Mouse (Mus musculus) cortical plate, adult 2 months (tissue): ENCODE data around the gene Fgfr2. TPM values are rescaled to one million over a fixed set of nuclear protein-coding genes. Genes with fewer than 3 reads are reported as not detected.

ENCODE experiments used
- H3K27ac ChIP-seq: fragments of 200-500 bp; 2 replicates; pipeline ENCODE4 v1.5.1; 2012; ENCODE audit warnings: low read length, control low read depth, inconsistent platforms; ENCODE audit not compliant: insufficient read depth
- H3K4me1 ChIP-seq: fragments of 200-500 bp; 2 replicates; pipeline ENCODE4 v1.6.1; 2011; ENCODE audit warnings: low read length; ENCODE audit not compliant: control insufficient read depth, insufficient read depth
- H3K4me3 ChIP-seq: fragments of 200-500 bp; 2 replicates; pipeline ENCODE4 v1.5.1; 2011; ENCODE audit warnings: mild to moderate bottlenecking, low read length, control low read depth; ENCODE audit not compliant: insufficient read depth
- CTCF ChIP-seq: fragments of 200-500 bp; IDR thresholded peaks from 2 replicates; pipeline ENCODE4 v1.5.1; 2011; ENCODE audit warnings: mild to moderate bottlenecking, control low read depth, low read length; ENCODE audit not compliant: insufficient read depth; ENCODE audit errors: extremely low read depth
- POLR2A ChIP-seq: fragments of 200-500 bp; IDR thresholded peaks from 2 replicates; pipeline ENCODE4 v1.6.1; 2011; ENCODE audit warnings: mild to moderate bottlenecking, low read length, control low read depth; ENCODE audit not compliant: insufficient read depth; ENCODE audit errors: extremely low read depth
- polyA plus RNA-seq: library from polyadenylated mRNA; depleted of rRNA; stranded (reverse); fragments of >200 nt; gene quantifications from 2 replicates; pipeline ENCODE4 v1.2.3, GENCODE M21; 2012

Fgfr2 gene
- polyA plus RNA-seq, 1 experiment: 50.4 TPM

DNA sequence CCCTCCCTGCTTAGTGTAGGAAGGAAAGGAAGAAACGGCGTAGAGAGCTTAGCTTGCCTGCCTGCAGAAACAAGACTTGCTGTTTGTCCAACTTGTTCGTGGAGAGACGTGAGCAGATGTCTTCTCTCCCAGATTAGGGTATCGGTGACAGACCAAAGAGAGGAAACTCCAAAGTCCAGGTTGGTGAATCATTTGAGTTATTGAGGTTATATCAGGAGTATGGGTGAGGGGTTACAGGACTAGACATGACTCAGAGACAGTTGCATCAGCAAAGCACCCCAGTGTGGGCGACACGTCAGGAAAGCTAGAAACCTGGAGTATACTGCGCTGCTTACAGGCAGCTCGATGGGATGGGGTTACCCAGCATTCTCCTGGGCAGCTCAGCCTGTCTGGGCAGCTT, 2457.8 kb downstream of the Fgfr2 start:
- TF ChIP-seq POLR2A: no peak
- TF ChIP-seq CTCF: no peak
- H3K4me3 ChIP-seq: no peak overlapping the region
- no peaks in the 10 kb centered on the region for H3K4me1 ChIP-seq
- H3K27ac ChIP-seq: no peak overlapping the region

GRCm38 (mm10) chr7:130664629-130665028, 2458.5 kb downstream of the Fgfr2 start:
- no peaks in the 10 kb centered on the region for H3K4me1 ChIP-seq
- H3K27ac ChIP-seq: no peak overlapping the region
- TF ChIP-seq CTCF (no peak), POLR2A (no peak)
- no peak overlapping the region for H3K4me3 ChIP-seq

GRCm38 (mm10) chr7:130664037-130664436, 2459.1 kb downstream of the Fgfr2 start:
- no peak overlapping the region for H3K4me3 ChIP-seq
- no peak for TF ChIP-seq POLR2A
- no peaks in the 10 kb centered on the region for H3K4me1 ChIP-seq
- no peak overlapping the region for H3K27ac ChIP-seq

DNA sequence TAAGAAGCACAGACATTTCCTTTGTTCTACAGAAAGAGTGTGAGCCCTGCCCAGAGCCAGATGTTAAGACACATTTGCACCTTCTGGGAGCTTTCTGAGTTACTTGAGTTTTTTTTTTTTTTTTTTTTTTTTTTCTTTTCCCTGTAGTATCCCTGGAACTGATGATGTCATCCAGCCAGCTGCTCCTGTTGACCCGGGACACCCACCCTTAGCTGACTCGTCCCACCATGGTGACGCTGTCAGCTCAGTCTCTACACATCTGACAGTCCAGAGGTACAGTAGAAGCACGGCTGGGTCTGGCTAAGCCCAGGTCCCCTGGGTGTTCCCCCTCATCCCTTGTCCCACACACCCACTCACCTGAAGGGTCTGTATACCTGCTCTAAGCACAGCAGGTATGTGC, 2460.3 kb downstream of the Fgfr2 start:
- no peak for TF ChIP-seq POLR2A
- no peak for TF ChIP-seq CTCF
- Histone ChIP-seq H3K4me3 (no peak overlapping the region), H3K27ac (no peak overlapping the region), H3K4me1 (no peaks in the 10 kb centered on the region)

GRCm38 (mm10) chr7:130662250-130662649, 2460.9 kb downstream of the Fgfr2 start:
- no peak overlapping the region for H3K4me3 ChIP-seq
- no peak overlapping the region for H3K27ac ChIP-seq
- TF ChIP-seq CTCF: no peak
- no peak for TF ChIP-seq POLR2A
- no peaks in the 10 kb centered on the region for H3K4me1 ChIP-seq

GRCm38 (mm10) chr7:130659129-130659528, 2464.0 kb downstream of the Fgfr2 start:
- Histone ChIP-seq H3K4me3 (no peak overlapping the region), H3K4me1 (no peaks in the 10 kb centered on the region; the same call in 1 of the 2 replicates)
- TF ChIP-seq CTCF (no peak), POLR2A (no peak)

GRCm38 (mm10) chr7:130657751-130658150, 2465.4 kb downstream of the Fgfr2 start:
- no peaks in the 10 kb centered on the region; the same call in 1 of the 2 replicates for H3K4me1 ChIP-seq
- no peak overlapping the region for H3K4me3 ChIP-seq
- TF ChIP-seq CTCF: no peak
- no peak for TF ChIP-seq POLR2A
- H3K27ac ChIP-seq: no peak overlapping the region

More at GRCm38 (mm10) chr7:130659129-130659528, 2464.0 kb downstream of the Fgfr2 start:
- no peak overlapping the region for H3K27ac ChIP-seq

DNA sequence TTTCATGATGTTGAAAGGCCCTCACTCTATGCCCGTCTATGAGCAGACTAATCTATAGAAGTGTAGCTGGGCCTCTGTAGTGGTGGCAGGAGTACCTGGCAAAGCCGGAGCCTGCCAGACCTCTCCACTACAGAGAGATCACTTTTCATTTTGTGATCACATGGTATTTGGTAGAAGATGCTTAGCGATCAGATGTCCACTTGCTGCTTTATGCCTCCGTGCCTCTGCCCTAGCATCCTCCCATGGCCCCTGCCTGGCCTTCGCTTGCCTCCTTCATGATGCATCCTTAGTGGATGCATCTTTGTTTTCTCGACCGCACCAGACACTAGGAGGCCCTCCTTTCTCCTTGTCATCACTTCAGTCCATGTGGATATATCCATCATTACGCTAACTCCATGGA, 2466.2 kb downstream of the Fgfr2 start:
- H3K4me1 ChIP-seq: no peaks in the 10 kb centered on the region; the same call in 1 of the 2 replicates
- no peak for TF ChIP-seq CTCF
- no peak for TF ChIP-seq POLR2A
- no peak overlapping the region for H3K27ac ChIP-seq
- H3K4me3 ChIP-seq: no peak overlapping the region

DNA sequence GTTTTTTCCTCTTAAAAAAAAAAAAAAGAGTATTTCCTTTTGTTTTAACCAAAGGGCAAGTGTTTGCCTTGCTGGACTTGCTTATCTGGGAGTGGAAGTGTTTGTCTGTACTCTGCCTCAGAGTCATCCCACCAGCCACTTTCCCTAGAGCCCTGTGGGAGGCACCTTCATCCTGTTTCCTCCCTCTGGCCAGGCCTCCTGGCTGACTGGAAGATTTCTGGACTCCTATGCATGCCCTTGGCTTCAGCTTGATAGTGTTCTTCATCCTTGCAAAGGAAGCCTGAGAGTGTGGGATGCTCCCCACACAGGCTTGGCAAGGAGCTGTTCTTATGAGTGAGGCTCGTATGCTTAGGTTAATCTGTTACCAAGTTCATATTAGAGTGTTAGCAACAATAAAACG, 2468.6 kb downstream of the Fgfr2 start:
- TF ChIP-seq POLR2A: no peak
- no peaks in the 10 kb centered on the region; the same call in 1 of the 2 replicates for H3K4me1 ChIP-seq
- no peak overlapping the region for H3K27ac ChIP-seq
- no peak overlapping the region for H3K4me3 ChIP-seq

GRCm38 (mm10) chr7:130653036-130653555, 2470.1 kb downstream of the Fgfr2 start:
- H3K4me3 ChIP-seq: no peak overlapping the region
- no peak overlapping the region for H3K27ac ChIP-seq
- TF ChIP-seq POLR2A: no peak
- TF ChIP-seq CTCF: no peak
- no peaks in the 10 kb centered on the region; the same call in 1 of the 2 replicates for H3K4me1 ChIP-seq
